Mouse (Mus musculus) heart, adult 2 months (tissue): ENCODE measurements around the gene Ccdc142. TPM values are rescaled to one million over a fixed set of nuclear protein-coding genes. Genes with fewer than 3 reads are reported as not detected.
A peak's percentile ranks its signal among the peaks of the same experiment; 100 is the strongest.

ENCODE experiments used
- DNase-seq, 2 experiments: peaks; one replicate each; pipeline ENCODE4 v3.0.0; 2021
- H3K27ac ChIP-seq: fragments of 200-600 bp; 2 replicates; pipeline ENCODE4 v1.8.1; 2022
- H3K27me3 ChIP-seq: fragments of 200-500 bp; 2 replicates; pipeline ENCODE4 v1.6.1; 2012; ENCODE audit warnings: mild to moderate bottlenecking, low read length, inconsistent platforms, mixed read lengths; ENCODE audit not compliant: control insufficient read depth, insufficient read depth
- H3K36me3 ChIP-seq: fragments of 200-500 bp; 2 replicates; pipeline ENCODE4 v1.6.1; 2012; ENCODE audit warnings: low read length, inconsistent platforms; ENCODE audit not compliant: control insufficient read depth, insufficient read depth
- H3K4me1 ChIP-seq: fragments of 200-500 bp; 2 replicates; pipeline ENCODE4 v1.6.1; 2011; ENCODE audit warnings: low read length; ENCODE audit not compliant: control insufficient read depth, insufficient read depth
- H3K4me3 ChIP-seq: fragments of 200-600 bp; 2 replicates; pipeline ENCODE4 v1.8.1; 2022
- H3K79me2 ChIP-seq: fragments of 200-500 bp; replicated peaks from 2 replicates; pipeline ENCODE4 v1.6.1; 2012; ENCODE audit warnings: mild to moderate bottlenecking, inconsistent platforms, low read length, moderate library complexity, mixed read lengths; ENCODE audit not compliant: control insufficient read depth, insufficient read depth
- H3K9ac ChIP-seq: fragments of 200-500 bp; 2 replicates; pipeline ENCODE4 v1.6.1; 2012; ENCODE audit warnings: low read depth, mild to moderate bottlenecking, control low read depth, inconsistent platforms, low read length, mixed read lengths
- CTCF ChIP-seq: fragments of 200-600 bp; IDR thresholded peaks from 2 replicates; pipeline ENCODE4 v1.8.1; 2022; ENCODE audit warnings: antibody characterized with exemption, mild to moderate bottlenecking, moderate library complexity
- EP300 ChIP-seq: fragments of 200-500 bp; IDR thresholded peaks from 2 replicates; pipeline ENCODE4 v1.6.1; 2011; ENCODE audit warnings: low read depth, low read length, control low read depth; ENCODE audit not compliant: insufficient read depth
- POLR2A ChIP-seq: fragments of 200-500 bp; IDR thresholded peaks from 2 replicates; pipeline ENCODE4 v1.6.1; 2011; ENCODE audit warnings: mild to moderate bottlenecking, low read depth, low read length, control low read depth; ENCODE audit not compliant: insufficient read depth
- WGBS: fragments of 180-500 bp; shearing (Covaris S2); methylation state at CpG from one replicate; pipeline ENCODE4 v1.1.7; 2018; 5-methylcytosine and 5-hydroxymethylcytosine counted together
- intact Hi-C: fragments of 180-260 bp; cut with DNase I; formaldehyde crosslinking; loops from one replicate; pipeline ENCODE4 v1.15.1; 2025
- polyA plus RNA-seq: library from polyadenylated mRNA; depleted of rRNA; stranded (reverse); fragments of >200 nt; gene quantifications from 2 replicates; pipeline ENCODE4 v1.2.3, GENCODE M21; 2012
- total RNA-seq, 2 experiments: library from RNA; stranded (reverse); gene quantifications; 2 replicates each; pipeline ENCODE4 v1.2.3; 2021

Gene Ccdc142
- total and polyA plus RNA-seq, 3 experiments, result 2.0 to 2.5 (median 2.4) TPM

GRCm38 (mm10) chr6:83134226-83134625 is 32.8 kb downstream of the Ccdc142 start:
- Histone ChIP-seq H3K27me3 (no peaks in the 10 kb centered on the region), H3K4me1 (peaks cover 5% of the 10 kb centered on the region; the same call in 1 of the 2 replicates), H3K4me3 (no peak overlapping the region), H3K9ac (no peak overlapping the region), H3K79me2 (no peaks in the 10 kb centered on the region), H3K36me3 (no peaks in the 10 kb centered on the region), H3K27ac (no peak overlapping the region)
- intact Hi-C loops, result no loop called here
- WGBS, result 64% methylated on average over 3 of the region's 3 CpGs
- TF ChIP-seq CTCF (no peak), EP300 (no peak), POLR2A (no peak)
- DNase-seq, result no peak

GRCm38 (mm10) chr6:83134951-83135513 is 33.6 kb downstream of the Ccdc142 start, which contains the start of gene Rtkn:
Gene Rtkn, plus strand, starts transcription at chr6:83135463.
- Histone ChIP-seq H3K36me3 (no peaks in the 10 kb centered on the region), H3K4me3 (peak within 1 kb of the TSS; percentile 28), H3K27me3 (no peaks in the 10 kb centered on the region), H3K9ac (peak within 1 kb of the TSS; percentile 79), H3K4me1 (peaks cover 5% of the 10 kb centered on the region; the same call in 1 of the 2 replicates), H3K27ac (peak within 1 kb of the TSS; percentile 76), H3K79me2 (no peaks in the 10 kb centered on the region)
- no peak for DNase-seq
- 78% methylated on average over 7 of the region's 7 CpGs for WGBS
- intact Hi-C loops, result no loop called here
- no peak for TF ChIP-seq EP300
- TF ChIP-seq CTCF, result no peak
- no peak for TF ChIP-seq POLR2A

GRCm38 (mm10) chr6:83135571-83136161 is 34.3 kb downstream of the Ccdc142 start:
- Histone ChIP-seq H3K4me3 (peak overlapping the region; percentile 28), H3K27ac (peak overlapping the region; percentile 76), H3K79me2 (no peaks in the 10 kb centered on the region), H3K36me3 (no peaks in the 10 kb centered on the region), H3K9ac (peak overlapping the region; percentile 79), H3K4me1 (peaks cover 5% of the 10 kb centered on the region; the same call in 1 of the 2 replicates), H3K27me3 (no peaks in the 10 kb centered on the region)
- intact Hi-C loops, result no loop called here
- no peak for TF ChIP-seq EP300
- no peak for TF ChIP-seq CTCF
- 0 out of 2 replicates have a peak, but pooled peaks have one; percentile 5 for TF ChIP-seq POLR2A
- 14% methylated on average over 37 of the region's 37 CpGs for WGBS
- DNase-seq, result peak; percentile 58

DNA sequence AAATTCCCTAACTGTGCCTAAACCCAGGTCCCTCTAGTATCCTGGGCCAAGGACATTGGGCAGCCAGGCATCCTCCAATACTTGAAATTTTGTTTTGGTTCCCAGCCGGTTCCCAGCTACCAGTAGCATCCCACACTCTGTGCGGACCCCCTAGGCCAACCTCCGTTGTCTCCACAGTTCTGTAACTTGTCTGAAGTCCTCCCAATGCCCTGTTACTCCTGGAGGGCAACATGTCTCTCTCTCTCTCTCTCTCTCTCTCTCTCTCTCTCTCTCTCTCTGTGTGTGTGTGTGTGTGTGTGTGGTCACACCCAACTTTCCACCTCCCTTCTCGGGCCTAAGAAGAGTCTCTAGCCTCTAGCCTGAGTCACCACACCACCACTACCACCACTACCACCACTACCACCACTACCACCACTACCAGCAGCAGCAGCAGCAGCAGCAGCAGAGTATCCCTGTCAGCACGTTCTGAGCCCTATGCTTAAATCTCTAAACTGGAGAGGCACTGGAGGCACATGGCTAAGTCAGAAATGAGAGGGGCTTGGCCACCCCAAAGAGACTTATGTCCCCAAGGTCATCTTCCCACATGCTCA is 35.0 kb downstream of the Ccdc142 start:
- no peak for DNase-seq
- TF ChIP-seq POLR2A, result no peak
- TF ChIP-seq CTCF, result no peak
- TF ChIP-seq EP300, result no peak
- Histone ChIP-seq H3K9ac (peak overlapping the region; percentile 79), H3K79me2 (no peaks in the 10 kb centered on the region), H3K4me1 (peaks cover 5% of the 10 kb centered on the region; the same call in 1 of the 2 replicates), H3K27me3 (no peaks in the 10 kb centered on the region), H3K36me3 (no peaks in the 10 kb centered on the region), H3K4me3 (peak overlapping the region; percentile 63), H3K27ac (peak overlapping the region; percentile 89)
- 35% methylated on average over 5 of the region's 5 CpGs for WGBS
- intact Hi-C loops, result no loop called here

DNA sequence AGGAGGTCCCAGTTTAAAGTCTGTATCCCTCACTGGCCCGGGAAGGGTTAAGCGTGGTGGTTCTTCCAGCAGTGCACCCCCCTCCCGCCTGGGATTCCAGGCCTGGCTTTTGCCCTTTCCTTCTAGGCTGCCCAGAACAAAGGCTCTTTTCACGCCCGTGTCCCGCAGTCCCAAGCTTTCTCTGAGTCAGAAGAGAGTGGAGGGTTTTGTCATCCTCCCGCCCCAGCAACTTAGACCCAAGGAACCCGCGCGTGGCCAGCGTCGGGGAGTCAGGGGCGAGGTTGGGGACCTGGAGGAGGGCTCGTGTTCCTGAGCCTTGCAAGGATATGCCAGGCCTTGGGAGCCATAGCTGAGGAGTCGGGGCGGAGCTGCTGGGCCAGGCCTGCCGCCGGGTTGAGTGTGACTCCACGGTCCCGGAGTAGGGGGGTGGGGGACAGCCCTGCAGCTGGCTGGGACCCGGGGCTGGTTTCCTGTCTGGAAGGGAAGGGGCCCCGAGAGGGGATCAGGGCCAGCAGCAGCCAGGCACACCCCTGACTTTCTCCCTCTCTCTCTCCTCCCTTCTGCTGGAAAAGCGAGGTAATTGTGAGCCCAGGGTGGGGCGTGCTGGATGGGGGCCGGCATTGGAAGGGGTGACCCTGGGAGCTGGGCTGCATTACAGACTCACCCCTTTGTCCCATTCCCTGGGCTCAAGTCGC is 35.6 kb downstream of the Ccdc142 start:
- Histone ChIP-seq H3K4me3 (peak overlapping the region; percentile 63), H3K9ac (peak overlapping the region; percentile 79), H3K79me2 (no peaks in the 10 kb centered on the region), H3K27me3 (no peaks in the 10 kb centered on the region), H3K27ac (peak overlapping the region; percentile 89), H3K36me3 (no peaks in the 10 kb centered on the region), H3K4me1 (peaks cover 5% of the 10 kb centered on the region; the same call in 1 of the 2 replicates)
- peak; percentile 82 for DNase-seq
- TF ChIP-seq EP300, result no peak
- TF ChIP-seq CTCF, result no peak
- TF ChIP-seq POLR2A, result no peak; the same call in 1 of the 2 replicates
- intact Hi-C loops, result no loop called here
- 2% methylated on average over 26 of the region's 26 CpGs for WGBS

DNA sequence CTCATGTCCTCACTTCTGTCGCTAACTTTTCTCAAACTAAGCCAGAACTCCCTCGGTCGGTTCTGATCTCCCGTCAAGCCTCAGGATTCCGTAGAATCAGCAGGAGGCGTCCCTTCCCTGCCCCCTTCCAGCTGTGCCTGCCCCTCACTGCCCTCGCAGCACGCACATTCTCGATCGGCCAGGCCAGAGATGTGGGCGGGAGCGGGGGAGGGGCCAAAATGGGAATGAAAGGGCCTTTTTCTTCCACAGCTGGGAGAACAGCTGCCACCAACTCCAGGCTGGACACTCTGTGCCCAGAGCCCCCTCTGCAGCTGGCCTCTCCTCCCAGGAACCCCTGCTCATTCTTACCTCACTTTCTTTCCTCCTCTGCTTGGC is 36.2 kb downstream of the Ccdc142 start:
- intact Hi-C loops, result no loop called here
- peak; percentile 89 to 90 for DNase-seq

More for the DNA sequence above, 36.2 kb downstream of the Ccdc142 start:
- peak overlapping the region; percentile 79 for H3K9ac ChIP-seq
- H3K4me3 ChIP-seq, result peak overlapping the region; percentile 63
- no peaks in the 10 kb centered on the region for H3K27me3 ChIP-seq
- H3K4me1 ChIP-seq, result peaks cover 5% of the 10 kb centered on the region; the same call in 1 of the 2 replicates
- peak overlapping the region; percentile 89 for H3K27ac ChIP-seq
- H3K79me2 ChIP-seq, result no peaks in the 10 kb centered on the region
- 4% methylated on average over 12 of the region's 12 CpGs for WGBS
- no peaks in the 10 kb centered on the region for H3K36me3 ChIP-seq
- TF ChIP-seq CTCF, result no peak
- TF ChIP-seq EP300, result peak; percentile 63; the same call in 1 of the 2 replicates
- peak; percentile 83 for TF ChIP-seq POLR2A
